Mouse (Mus musculus) cerebellum, adult 2 months (tissue): Measurements from ENCODE around the gene Iapp.

Experiments used
- CTCF ChIP-seq: fragments of 200-500 bp; IDR thresholded peaks from 2 replicates; pipeline ENCODE4 v1.5.1; 2011; ENCODE audit warnings: low read depth, mild to moderate bottlenecking, control low read depth, low read length, moderate library complexity, borderline replicate concordance; ENCODE audit not compliant: insufficient read depth
- POLR2A ChIP-seq: fragments of 200-500 bp; IDR thresholded peaks from 2 replicates; pipeline ENCODE4 v1.6.1; 2011; ENCODE audit warnings: low read length, control low read depth, borderline replicate concordance; ENCODE audit not compliant: insufficient read depth

GRCm38 (mm10) chr6:142343561-142343960, 45.3 kb downstream of the Iapp start:
- TF ChIP-seq CTCF (peak; percentile 34; the same call in 1 of the 2 replicates), POLR2A (no peak)
